Mouse (Mus musculus) embryonic facial prominence, embryonic 12.5 days (tissue): Measurements from ENCODE around the gene Anxa1. TPM values are rescaled to one million over a fixed set of nuclear protein-coding genes. Genes with fewer than 3 reads are reported as not detected.
A peak's percentile ranks its signal among the peaks of the same experiment; 100 is the strongest.

Experiments
- ATAC-seq: fragments of 200-750 bp; cut with Nextera tagmentation; 2 replicates; pipeline ENCODE4 v1.8.0; 2017; ENCODE audit not compliant: insufficient number of reproducible peaks, insufficient read depth, low FRiP score, low TSS enrichment
- H3K27ac ChIP-seq: fragments of 300-500 bp; sonication (generic); 2 replicates; pipeline ENCODE4 v1.5.1; 2016; ENCODE audit warnings: mild to moderate bottlenecking
- H3K27me3 ChIP-seq: fragments of 300-500 bp; sonication (generic); 2 replicates; pipeline ENCODE4 v1.6.1; 2016; ENCODE audit warnings: mild to moderate bottlenecking, moderate library complexity
- H3K36me3 ChIP-seq: fragments of 300-500 bp; sonication (generic); 2 replicates; pipeline ENCODE4 v1.6.1; 2016; ENCODE audit warnings: mild to moderate bottlenecking
- H3K4me1 ChIP-seq: fragments of 300-500 bp; sonication (generic); 2 replicates; pipeline ENCODE4 v1.6.1; 2016
- H3K4me2 ChIP-seq: fragments of 300-500 bp; sonication (generic); replicated peaks from 2 replicates; pipeline ENCODE4 v1.6.1; 2016; ENCODE audit warnings: mild to moderate bottlenecking, moderate library complexity
- H3K4me3 ChIP-seq: fragments of 300-500 bp; sonication (generic); 2 replicates; pipeline ENCODE4 v1.5.1; 2016; ENCODE audit warnings: mild to moderate bottlenecking
- H3K9ac ChIP-seq: fragments of 300-500 bp; sonication (generic); 2 replicates; pipeline ENCODE4 v1.6.1; 2016; ENCODE audit warnings: mild to moderate bottlenecking, moderate library complexity
- H3K9me3 ChIP-seq: fragments of 300-500 bp; sonication (generic); 2 replicates; pipeline ENCODE4 v1.6.1; 2016; ENCODE audit warnings: mild to moderate bottlenecking, moderate library complexity
- WGBS: fragments of 180-500 bp; shearing (Covaris S2); methylation state at CpG from one replicate; pipeline ENCODE4 v1.1.7; 2016; 5-methylcytosine and 5-hydroxymethylcytosine counted together
- polyA plus RNA-seq: library from polyadenylated mRNA; unstranded; fragments of >200 nt; fragmentation: Nextera tagmentation; extraction: Ambion mirVana; gene quantifications from 2 replicates; pipeline ENCODE4 v1.2.1, GENCODE M21; 2016

Anxa1 gene
- polyA plus RNA-seq, 1 experiment from 2014 or later = 34.6 TPM

- Histone ChIP-seq H3K9me3 (no peaks in the 10 kb centered on the region), H3K36me3 (no peaks in the 10 kb centered on the region), H3K27me3 (no peaks in the 10 kb centered on the region), H3K9ac (no peak overlapping the region), H3K4me3 (no peak overlapping the region), H3K4me2 (no peak overlapping the region), H3K4me1 (no peaks in the 10 kb centered on the region), H3K27ac (no peak overlapping the region)
- no peak for ATAC-seq
- 71% methylated on average over 5 of the region's 5 CpGs for WGBS
These were observed 11.9 kb upstream of the Anxa1 start for GRCm38 (mm10) chr19:20402516-20403200.

- WGBS = 67% methylated on average over 3 of the region's 3 CpGs
- H3K4me1 ChIP-seq = no peaks in the 10 kb centered on the region
- H3K27me3 ChIP-seq = no peaks in the 10 kb centered on the region
- no peak overlapping the region for H3K4me3 ChIP-seq
- no peak overlapping the region for H3K4me2 ChIP-seq
- no peaks in the 10 kb centered on the region for H3K36me3 ChIP-seq
- no peak overlapping the region for H3K9ac ChIP-seq
- H3K9me3 ChIP-seq = no peaks in the 10 kb centered on the region
- no peak for ATAC-seq
- H3K27ac ChIP-seq = no peak overlapping the region
These were observed 11.2 kb upstream of the Anxa1 start for GRCm38 (mm10) chr19:20401961-20402360.

DNA sequence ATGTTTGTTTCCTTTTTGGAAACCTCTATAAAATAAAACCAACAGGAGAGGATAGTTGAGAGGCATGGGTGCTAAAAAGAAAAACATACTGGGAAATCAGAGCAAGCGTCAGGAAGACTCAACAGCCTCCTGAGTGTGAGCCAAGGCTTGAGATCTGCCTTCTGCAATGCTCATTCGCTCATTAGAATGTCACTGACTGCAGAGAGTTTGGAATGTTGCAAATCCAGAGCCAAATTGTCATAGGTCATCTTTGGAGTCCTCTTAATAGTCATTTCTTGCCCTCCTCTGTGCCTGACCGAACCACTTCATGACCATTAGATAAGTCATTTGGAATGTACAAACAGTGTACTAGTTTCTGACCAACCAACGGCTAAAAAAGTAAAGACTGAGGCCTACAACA is 8.4 kb upstream of the Anxa1 start:
- no peaks in the 10 kb centered on the region for H3K4me1 ChIP-seq
- H3K36me3 ChIP-seq = no peaks in the 10 kb centered on the region
- H3K27me3 ChIP-seq = no peaks in the 10 kb centered on the region
- WGBS = 76% methylated on average over 4 of the region's 4 CpGs
- H3K27ac ChIP-seq = no peak overlapping the region
- H3K9me3 ChIP-seq = no peaks in the 10 kb centered on the region
- H3K4me3 ChIP-seq = no peak overlapping the region
- no peak for ATAC-seq
- H3K9ac ChIP-seq = no peak overlapping the region
- no peak overlapping the region for H3K4me2 ChIP-seq

DNA sequence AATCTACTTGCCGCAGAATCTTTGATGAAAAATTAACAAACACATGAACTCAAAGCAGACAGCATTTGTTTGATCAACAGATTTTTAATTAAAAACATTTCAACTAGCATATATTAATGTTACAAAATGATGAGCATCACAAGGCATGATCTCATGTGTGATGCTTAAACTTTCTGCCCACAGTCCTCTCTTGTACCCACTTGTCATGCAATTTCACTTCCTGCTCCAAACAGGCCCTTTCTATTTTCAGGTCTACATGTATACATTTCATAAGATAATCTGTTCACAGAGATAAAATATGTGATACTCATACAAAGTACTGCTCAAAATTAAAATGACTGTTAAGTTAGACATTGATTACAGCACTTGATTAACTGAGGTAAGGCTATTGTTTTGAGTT is 6.3 kb upstream of the Anxa1 start:
- H3K36me3 ChIP-seq = no peaks in the 10 kb centered on the region
- no peak for ATAC-seq
- H3K9ac ChIP-seq = no peak overlapping the region
- no peaks in the 10 kb centered on the region for H3K4me1 ChIP-seq
- H3K4me2 ChIP-seq = no peak overlapping the region
- H3K27me3 ChIP-seq = no peaks in the 10 kb centered on the region
- H3K4me3 ChIP-seq = no peak overlapping the region
- 91% methylated on average over 1 of the region's 1 CpGs for WGBS
- no peaks in the 10 kb centered on the region for H3K9me3 ChIP-seq
- H3K27ac ChIP-seq = no peak overlapping the region

DNA sequence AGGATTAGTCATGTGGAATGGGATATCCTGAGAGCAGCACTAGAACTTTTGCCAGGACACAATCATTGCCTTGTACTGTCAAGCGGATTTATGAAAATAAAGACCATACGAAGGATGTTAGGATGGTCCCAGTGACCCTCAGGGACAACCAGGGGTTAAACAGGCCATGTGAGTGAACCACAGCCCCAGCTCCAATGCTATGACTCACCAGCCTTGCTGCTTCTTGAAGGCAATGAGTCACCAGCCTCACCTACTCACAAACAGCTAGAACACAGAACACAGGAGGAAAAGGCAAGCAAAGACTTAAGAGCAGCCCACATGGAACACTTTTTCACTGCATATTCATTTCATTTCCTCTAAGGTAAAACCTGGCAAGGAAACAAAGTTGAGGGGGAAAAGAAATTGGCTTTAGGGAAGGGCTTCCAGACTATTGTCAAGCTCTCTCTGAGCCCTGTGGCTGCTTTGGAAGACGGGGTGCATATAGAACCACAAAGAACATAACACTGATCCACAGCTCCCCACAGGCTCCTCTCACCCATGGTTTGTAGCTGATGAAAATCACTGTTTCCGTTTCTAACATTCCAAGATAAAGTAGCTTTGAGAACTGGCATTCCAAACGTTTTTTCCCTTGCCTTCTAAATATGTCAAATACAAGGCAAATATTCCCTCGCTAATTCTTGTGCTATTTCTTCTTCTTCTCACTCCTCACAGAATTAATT is 3.0 kb upstream of the Anxa1 start:
- Histone ChIP-seq H3K9me3 (no peaks in the 10 kb centered on the region), H3K27me3 (no peaks in the 10 kb centered on the region), H3K4me2 (no peak overlapping the region), H3K36me3 (no peaks in the 10 kb centered on the region), H3K4me1 (no peaks in the 10 kb centered on the region), H3K4me3 (no peak overlapping the region), H3K27ac (no peak overlapping the region), H3K9ac (no peak overlapping the region)
- WGBS = 64% methylated on average over 6 of the region's 6 CpGs
- no peak for ATAC-seq

DNA sequence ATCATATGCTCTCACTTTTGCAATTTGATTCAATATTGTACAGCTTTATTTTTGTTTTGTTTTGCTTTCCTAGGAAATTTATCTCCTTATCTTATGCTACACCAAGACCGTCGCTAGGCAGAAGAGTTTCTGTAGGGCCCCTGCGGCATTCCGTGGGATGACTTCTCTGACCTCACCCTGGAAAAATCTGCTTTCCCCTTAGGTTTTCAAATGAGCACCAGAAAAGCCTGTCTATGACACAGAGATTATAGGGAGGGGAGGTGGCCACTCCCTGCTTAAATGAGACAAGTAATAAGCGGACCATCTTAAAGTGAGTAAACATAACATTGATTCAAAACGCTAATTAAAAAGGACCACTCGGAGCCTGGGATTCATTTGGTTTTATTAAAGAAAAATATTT is 1.0 kb downstream of the Anxa1 start:
- no peaks in the 10 kb centered on the region for H3K9me3 ChIP-seq
- no peak overlapping the region for H3K4me2 ChIP-seq
- no peaks in the 10 kb centered on the region for H3K4me1 ChIP-seq
- no peaks in the 10 kb centered on the region for H3K27me3 ChIP-seq
- H3K9ac ChIP-seq = no peak overlapping the region
- 59% methylated on average over 7 of the region's 7 CpGs for WGBS
- no peak overlapping the region for H3K4me3 ChIP-seq
- ATAC-seq = no peak
- no peaks in the 10 kb centered on the region for H3K36me3 ChIP-seq
- 0 out of 2 replicates have a peak overlapping the region, but pooled peaks have one; percentile 32 for H3K27ac ChIP-seq

DNA sequence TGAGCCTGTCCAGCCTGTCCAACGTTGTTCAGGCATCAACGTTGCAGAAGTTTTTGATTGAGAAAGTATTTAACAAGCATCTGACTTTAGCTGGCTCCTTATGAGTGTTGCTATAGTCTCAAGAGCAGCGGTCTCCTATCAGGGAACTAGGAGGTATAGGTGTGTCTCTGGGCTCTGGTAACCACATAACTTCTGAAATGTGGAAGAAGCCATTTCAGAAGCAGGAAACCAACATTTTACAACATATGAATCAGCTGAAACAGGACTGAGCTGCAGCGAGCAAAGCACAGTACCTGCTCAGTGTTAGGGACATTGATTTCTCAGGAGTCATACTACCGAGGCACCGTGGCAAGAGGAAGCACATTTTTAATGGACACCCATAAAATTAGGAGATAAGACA is 1.5 kb downstream of the Anxa1 start:
- no peak for ATAC-seq
- WGBS = 72% methylated on average over 6 of the region's 6 CpGs

DNA sequence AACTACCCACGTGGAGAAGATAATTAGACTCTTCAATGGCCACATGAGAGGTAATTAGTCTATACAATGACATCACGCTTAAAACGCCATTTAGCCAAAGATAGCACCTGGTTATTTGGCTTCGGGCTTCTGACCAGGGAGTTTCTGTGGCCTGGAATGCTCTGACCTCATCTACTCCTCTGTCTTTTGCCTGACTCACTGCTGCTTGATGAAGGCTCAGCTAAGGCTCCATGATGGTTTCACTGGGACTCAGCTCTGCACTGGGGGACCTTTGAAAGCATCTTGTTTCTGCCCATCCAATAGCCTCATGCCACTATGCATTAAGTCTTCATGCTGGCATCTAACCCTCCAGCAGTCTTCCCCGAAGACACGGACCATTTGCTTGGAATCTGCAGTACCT is 2.5 kb downstream of the Anxa1 start:
- Histone ChIP-seq H3K4me3 (no peak overlapping the region), H3K9ac (no peak overlapping the region), H3K9me3 (no peaks in the 10 kb centered on the region), H3K27ac (no peak overlapping the region), H3K36me3 (no peaks in the 10 kb centered on the region), H3K4me1 (no peaks in the 10 kb centered on the region), H3K27me3 (no peaks in the 10 kb centered on the region), H3K4me2 (no peak overlapping the region)
- ATAC-seq = no peak
- WGBS = 73% methylated on average over 6 of the region's 6 CpGs

More for the DNA sequence above, 1.5 kb downstream of the Anxa1 start:
- no peak overlapping the region for H3K27ac ChIP-seq
- no peak overlapping the region for H3K4me3 ChIP-seq
- H3K9me3 ChIP-seq = no peaks in the 10 kb centered on the region
- no peaks in the 10 kb centered on the region for H3K4me1 ChIP-seq
- no peak overlapping the region for H3K9ac ChIP-seq
- H3K27me3 ChIP-seq = no peaks in the 10 kb centered on the region
- no peaks in the 10 kb centered on the region for H3K36me3 ChIP-seq
- no peak overlapping the region for H3K4me2 ChIP-seq

DNA sequence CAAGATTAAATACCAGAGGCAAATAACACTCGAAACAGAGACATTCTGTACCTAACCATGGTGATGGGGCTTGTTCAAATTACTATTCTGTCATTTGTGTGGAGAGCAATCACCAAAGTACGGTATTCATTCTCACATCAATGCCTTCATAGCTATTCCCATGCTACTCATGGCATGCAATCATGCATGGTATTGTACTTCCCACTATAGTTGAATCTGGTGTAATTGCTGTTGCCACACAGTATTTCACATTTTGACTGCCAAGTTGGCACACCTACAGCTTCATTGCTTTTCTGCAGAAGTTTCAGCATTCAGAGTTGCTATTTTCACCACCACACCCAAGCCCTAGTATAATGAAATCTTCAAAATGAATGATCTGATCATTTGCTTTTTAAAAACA is 4.4 kb downstream of the Anxa1 start:
- Histone ChIP-seq H3K4me3 (no peak overlapping the region), H3K27me3 (no peaks in the 10 kb centered on the region), H3K27ac (no peak overlapping the region), H3K36me3 (no peaks in the 10 kb centered on the region), H3K4me2 (no peak overlapping the region), H3K9me3 (no peaks in the 10 kb centered on the region), H3K9ac (no peak overlapping the region), H3K4me1 (no peaks in the 10 kb centered on the region)
- ATAC-seq = no peak
- WGBS = 73% methylated on average over 2 of the region's 2 CpGs

DNA sequence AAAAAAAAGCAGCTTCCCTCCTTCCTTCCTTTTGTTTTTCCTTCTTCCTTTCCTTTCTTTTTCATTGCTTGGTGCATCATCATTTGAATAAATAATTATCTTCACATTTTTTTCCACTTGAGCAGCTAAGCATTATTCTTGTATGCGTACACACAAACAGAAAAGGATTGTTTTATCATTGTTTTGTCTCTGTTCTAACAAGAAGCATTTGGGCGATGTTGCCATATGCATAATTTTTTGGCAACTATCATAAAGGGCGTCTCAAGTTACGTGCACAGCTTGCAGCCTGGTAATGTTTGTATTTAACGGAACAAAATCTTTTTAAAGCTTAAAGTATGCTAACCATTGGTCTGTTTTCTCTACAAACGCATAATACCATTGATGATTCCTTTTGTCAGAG is 5.1 kb downstream of the Anxa1 start:
- H3K4me1 ChIP-seq = no peaks in the 10 kb centered on the region
- H3K4me3 ChIP-seq = no peak overlapping the region
- 71% methylated on average over 6 of the region's 6 CpGs for WGBS
- no peak overlapping the region for H3K4me2 ChIP-seq
- H3K9me3 ChIP-seq = no peaks in the 10 kb centered on the region
- no peak overlapping the region for H3K27ac ChIP-seq
- H3K36me3 ChIP-seq = no peaks in the 10 kb centered on the region
- no peak for ATAC-seq
- no peak overlapping the region for H3K9ac ChIP-seq
- H3K27me3 ChIP-seq = no peaks in the 10 kb centered on the region

- no peak overlapping the region for H3K9ac ChIP-seq
- H3K4me3 ChIP-seq = no peak overlapping the region
- 63% methylated on average over 2 of the region's 2 CpGs for WGBS
- H3K9me3 ChIP-seq = no peaks in the 10 kb centered on the region
- no peak for ATAC-seq
- H3K27me3 ChIP-seq = no peaks in the 10 kb centered on the region
- H3K36me3 ChIP-seq = no peaks in the 10 kb centered on the region
- H3K4me2 ChIP-seq = no peak overlapping the region
- H3K4me1 ChIP-seq = no peaks in the 10 kb centered on the region
- H3K27ac ChIP-seq = no peak overlapping the region
These were observed 9.5 kb downstream of the Anxa1 start for GRCm38 (mm10) chr19:20381207-20381752.

DNA sequence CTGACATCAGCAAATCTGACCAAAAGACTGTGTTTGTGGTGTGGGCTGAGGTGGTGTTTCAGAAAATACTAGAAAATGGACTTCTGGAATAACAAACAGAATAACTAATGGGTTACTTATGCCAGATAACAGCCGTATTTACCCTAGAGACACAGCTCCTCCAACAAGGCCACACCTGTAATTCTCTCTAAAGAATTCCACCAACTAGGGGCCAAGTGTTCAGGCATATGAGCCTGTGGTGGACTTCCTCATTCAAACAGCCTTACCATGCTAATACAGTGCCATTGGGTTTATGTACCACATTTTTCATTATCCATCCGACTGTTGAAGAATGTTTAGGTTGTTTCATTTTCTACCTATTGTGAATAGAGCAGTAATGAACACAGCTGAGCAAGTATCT is 20.6 kb downstream of the Anxa1 start:
- WGBS = 89% methylated on average over 2 of the region's 2 CpGs
- Histone ChIP-seq H3K4me2 (no peak overlapping the region), H3K27ac (no peak overlapping the region), H3K9ac (no peak overlapping the region), H3K9me3 (no peaks in the 10 kb centered on the region), H3K4me1 (0 out of 2 replicates have a peak, but pooled peaks cover 3% of the 10 kb centered on the region), H3K4me3 (no peak overlapping the region), H3K36me3 (no peaks in the 10 kb centered on the region), H3K27me3 (no peaks in the 10 kb centered on the region)
- ATAC-seq = no peak
